Mouse (Mus musculus): ENCODE data around the gene Arl15.

GRCm38 (mm10) chr13:114095440-114095839 is 301.1 kb downstream of the Arl15 start:
- TF ChIP-seq CTCF (IDR thresholded peaks at IDR 0.05) (no peak), EP300 (IDR thresholded peaks at IDR 0.05) (no peak)
